Mouse (Mus musculus) liver, postnatal 0 days (tissue): Measurements from ENCODE around the gene Mest.

Source experiments
- CTCF ChIP-seq: sonication (generic); IDR thresholded peaks from 2 replicates; pipeline ENCODE4 v1.5.1; 2016; ENCODE audit warnings: antibody characterized with exemption, low read depth
- EP300 ChIP-seq: IDR thresholded peaks from 2 replicates; pipeline ENCODE4 v1.6.1; 2016; ENCODE audit warnings: antibody characterized with exemption, low read depth, mild to moderate bottlenecking

DNA sequence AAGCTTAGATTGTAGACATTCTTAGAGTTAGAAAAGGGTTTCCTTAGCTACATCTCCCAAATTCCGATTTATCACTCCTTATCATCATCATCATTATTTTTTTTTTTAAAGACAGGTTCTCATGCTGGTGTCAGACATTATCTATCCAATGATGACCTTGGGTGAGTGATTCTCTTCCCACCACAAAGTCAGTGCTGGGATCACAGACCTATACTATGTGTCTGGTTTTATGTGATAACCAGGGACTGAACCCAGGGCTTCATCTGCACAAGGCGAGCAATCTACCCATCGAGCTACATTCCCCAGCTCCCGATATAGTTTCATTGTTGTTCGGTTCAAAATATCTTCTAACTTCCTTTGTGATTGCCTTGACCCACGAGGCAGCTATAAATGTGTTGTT is 9.9 kb upstream of the Mest start:
- TF ChIP-seq CTCF (no peak), EP300 (no peak)
